16 mouse cellular contexts compared by ENCODE assay signal in the genomic region with DNA sequence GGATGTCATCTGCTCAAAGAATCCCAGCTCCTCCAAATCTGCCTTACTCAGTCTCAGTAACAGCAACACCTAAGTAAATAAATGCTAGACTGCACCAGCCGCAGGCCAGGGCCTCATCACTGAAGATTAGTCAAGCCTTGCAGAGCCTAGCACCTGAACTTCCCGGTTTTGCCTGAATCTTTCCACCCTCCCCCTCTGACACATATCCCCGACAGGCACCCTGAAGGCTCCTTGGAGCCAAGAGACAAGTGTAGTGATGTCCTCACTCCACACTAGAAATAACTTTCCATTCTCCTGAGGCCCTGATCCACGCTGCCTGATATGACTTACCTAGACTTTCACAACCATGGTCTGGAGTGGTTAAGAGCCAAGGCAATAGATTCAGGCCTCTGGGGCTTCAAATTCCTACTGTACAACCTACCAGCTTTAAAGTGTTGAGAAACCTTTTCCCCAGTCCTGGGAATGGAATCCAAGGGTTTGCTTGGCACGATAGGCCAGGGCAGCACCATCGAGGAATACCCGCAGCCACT.
"Had no signal": no experiment of that assay in that cellular context is flagged by ENCODE, and none has a peak within 500 bp of the region (broad histone marks: within the 10 kb centered on the region; RNA-seq: fewer than 3 reads in every experiment).

No protein-coding gene starts in this region.

- H3K27ac ChIP-seq: kidney, postnatal 0 days; layer of hippocampus, adult 2 months; left cerebral cortex, adult 2 months; liver, embryonic 13.5 days; stomach, postnatal 0 days had no signal

- H3K9ac ChIP-seq: liver, embryonic 13.5 days had no signal

- H3K4me2 ChIP-seq: liver, embryonic 13.5 days; midbrain, embryonic 11.5 days had no signal

- DNase-seq: kidney, postnatal 25 days; layer of hippocampus, adult 9-11 months; layer of hippocampus, postnatal 36 days; liver, embryonic 13.5 days; lung, adult 2 months; lung, postnatal 14 days; lung, postnatal 4 days; midbrain, embryonic 14.5 days; thymus, adult 2 months; thymus, postnatal 14 days; thymus, postnatal 4 days had no signal

- H3K36me3 ChIP-seq: liver, embryonic 13.5 days had no signal

- H3K4me3 ChIP-seq: layer of hippocampus, adult 2 months; left cerebral cortex, adult 2 months; liver, embryonic 13.5 days had no signal

- H3K9me3 ChIP-seq: liver, embryonic 13.5 days had no signal
